Mouse (Mus musculus) layer of hippocampus, adult 18-20 months (tissue): Measurements from ENCODE around the gene Ergic2. TPM values are rescaled to one million over a fixed set of nuclear protein-coding genes. Genes with fewer than 3 reads are reported as not detected.
"Not testable (repeated sequence)": the region's sequence is repeated elsewhere in the genome, so short reads cannot be mapped to it uniquely, and the experiment has no call there.

Source experiments
- DNase-seq, 2 experiments: peaks; one replicate each; pipeline ENCODE4 v3.0.0; 2022; ENCODE audit warnings: low spot score in 2 of 2
- total RNA-seq, 2 experiments: library from RNA; stranded (reverse); gene quantifications; 2 replicates each; pipeline ENCODE4 v1.2.3; 2021

Ergic2 gene
- total RNA-seq, 2 experiments from 2014 or later = 60.2 to 61.9 TPM

DNA sequence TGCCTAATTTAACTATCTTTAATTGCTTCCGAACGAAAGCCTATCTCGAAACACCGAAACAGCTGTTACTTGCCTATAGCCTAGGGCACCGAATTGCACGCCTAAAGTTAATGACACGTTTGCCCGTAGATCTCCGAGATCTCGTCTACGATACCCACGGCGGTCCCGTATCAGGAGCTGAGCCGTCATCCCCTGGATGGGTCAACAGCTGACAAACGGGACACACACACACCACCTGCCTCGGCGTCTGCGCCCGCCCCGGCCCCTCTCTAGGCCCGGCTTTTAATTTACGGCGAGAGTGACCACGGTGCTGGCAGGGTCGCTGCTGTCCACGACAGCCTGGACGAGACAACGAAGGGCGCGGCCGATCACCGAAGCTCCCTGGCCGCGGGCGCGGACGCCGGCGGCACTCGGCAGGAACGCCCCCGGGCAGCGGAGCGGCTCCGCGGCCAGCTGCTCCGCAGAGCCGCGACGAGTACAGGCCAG is 740 bp downstream of the Ergic2 start:
- DNase-seq = no peak

DNA sequence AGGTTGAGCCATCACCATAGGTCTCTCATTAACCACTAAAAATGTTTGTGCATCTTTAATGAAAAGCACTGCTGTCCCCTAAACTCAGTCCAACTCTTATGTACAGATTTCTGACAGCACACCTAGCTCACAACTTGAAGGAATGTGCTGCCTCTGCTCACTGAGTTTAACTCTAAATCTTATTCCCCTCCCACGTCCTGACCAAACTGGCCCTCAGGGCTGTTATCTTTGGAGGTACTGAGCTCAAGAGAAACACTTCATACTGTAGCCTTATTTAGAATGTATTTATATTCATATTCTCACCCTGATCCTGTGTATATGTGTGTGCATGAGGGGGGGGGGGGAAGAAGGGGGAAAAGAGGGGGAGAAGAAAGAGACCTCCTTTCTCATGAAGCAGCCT is 4.7 kb downstream of the Ergic2 start:
- DNase-seq = no peak

DNA sequence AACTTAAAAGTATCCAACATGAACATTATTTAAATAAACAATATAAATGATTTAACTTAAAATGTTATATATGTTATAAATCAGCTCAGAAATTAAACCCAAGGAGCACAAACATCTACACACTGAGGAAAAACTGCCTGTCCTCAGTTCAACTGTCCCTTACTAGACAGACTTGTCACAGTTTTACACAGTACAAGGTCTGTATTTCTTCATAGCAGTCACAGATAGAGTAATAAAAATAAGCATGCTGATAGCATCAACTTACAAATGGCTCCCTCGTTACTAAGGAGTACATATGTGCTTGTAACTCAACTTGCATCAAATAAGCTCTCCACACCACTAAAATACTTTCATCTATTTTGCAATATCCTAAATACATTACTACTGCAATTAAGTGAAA is 7.0 kb downstream of the Ergic2 start:
- DNase-seq = no peak

DNA sequence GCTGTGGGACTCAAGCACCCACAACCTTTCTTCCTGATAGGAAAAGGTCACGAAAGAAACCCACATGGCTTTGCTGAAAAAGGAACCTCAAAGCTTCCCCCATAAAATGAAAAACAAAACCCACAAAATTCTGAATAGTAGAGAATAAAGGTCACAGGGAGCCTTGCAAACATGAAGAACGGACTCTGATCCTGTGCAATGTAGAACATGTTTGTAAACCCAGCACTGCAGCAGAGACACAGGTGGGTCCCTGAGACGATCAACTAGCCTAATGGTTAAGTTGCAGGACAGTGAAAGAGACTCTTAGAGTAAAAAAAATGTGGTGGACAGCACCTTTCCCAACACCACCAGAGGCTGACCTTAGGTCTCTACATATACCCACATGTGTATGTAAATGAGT is 12.4 kb downstream of the Ergic2 start:
- no peak for DNase-seq

DNA sequence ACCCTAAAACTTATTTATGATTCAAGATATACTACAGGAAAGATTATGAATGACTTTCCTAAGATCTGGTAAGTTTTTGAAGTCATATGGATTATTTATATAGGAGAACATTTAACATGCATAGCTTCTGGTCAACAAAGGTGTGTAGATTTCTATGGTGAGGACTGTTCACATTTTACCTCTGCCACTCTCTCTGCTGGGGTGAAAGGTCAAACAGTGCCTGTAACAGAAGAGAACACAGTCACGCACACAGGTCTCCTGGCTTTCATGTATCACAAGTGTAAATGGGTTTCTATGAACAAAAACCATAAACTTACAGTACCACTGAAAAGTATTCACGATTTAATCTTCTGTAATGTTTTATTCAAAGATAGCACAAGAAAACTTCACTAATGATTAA is 13.0 kb downstream of the Ergic2 start:
- no peak for DNase-seq

DNA sequence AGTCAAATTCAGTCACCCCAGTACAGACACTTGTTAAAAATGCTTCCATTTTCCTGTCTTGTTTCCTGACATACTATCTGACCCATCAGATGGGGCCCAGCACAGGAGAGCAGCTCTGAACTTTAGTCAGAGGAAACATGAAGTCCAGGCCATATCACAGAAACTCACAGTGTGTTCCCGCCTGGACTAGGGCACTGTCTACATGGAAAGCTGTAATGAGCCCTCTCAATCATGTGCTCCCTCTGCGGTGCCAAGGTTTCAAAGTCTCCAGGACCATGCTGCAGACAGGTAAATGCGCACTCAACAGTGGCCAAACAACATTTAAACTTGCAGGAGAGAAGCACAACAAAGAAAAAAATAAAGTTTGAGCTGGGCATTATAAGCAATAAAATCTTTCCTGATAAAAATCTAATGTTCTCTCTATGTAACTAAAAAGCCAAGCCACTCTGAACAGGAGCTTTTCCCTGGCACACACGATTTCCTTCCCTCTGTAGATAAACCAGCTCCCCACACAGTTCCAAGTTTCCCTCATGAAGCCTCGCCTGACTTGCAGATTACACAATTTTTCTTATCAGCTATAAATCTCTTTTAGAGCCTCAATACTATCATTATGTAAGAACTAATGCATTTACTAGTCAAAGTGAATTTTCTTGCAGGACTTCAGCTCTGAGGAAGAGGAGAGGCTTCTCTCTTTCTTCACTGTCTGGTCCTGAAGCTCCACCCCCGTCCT is 18.0 kb downstream of the Ergic2 start:
- DNase-seq = no peak

DNA sequence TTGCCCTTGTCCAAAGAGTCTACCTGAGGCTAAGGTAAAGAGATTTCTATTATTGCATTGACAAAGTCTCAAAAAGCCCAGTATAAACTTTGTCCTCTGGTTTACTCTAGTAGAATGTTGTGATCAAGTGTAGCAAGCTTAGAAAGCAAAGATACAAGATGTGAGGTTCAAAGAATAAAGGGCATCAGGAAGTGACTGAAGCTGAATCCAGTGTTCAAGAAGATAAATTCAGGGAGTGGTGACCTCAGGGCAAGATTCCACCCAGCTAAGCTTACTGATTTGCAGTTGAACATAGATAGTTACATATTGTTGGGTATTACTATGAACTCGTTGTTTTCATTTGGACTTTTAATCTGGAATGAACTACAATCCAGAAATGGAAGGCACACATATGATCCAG is 26.5 kb downstream of the Ergic2 start:
- DNase-seq = no peak

DNA sequence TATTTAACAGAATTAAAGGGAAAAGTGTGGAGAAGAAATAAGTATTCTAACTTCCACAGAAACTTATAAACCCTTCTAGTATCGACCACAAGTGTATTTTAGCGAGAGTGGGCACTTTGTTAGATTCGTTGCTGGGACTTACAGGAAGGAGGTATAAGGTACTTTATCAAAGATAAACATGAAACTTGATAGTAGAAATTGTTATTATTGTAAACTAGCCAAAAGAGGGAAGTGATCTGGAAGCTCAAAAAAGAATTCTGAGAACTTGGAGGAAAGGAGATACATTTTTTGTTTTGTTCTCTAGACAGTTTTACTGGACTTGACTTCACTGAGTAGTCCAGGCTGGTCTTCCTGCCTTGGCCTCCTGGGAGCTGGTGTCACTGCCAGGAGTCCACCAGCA is 39.3 kb downstream of the Ergic2 start:
- DNase-seq = no peak

DNA sequence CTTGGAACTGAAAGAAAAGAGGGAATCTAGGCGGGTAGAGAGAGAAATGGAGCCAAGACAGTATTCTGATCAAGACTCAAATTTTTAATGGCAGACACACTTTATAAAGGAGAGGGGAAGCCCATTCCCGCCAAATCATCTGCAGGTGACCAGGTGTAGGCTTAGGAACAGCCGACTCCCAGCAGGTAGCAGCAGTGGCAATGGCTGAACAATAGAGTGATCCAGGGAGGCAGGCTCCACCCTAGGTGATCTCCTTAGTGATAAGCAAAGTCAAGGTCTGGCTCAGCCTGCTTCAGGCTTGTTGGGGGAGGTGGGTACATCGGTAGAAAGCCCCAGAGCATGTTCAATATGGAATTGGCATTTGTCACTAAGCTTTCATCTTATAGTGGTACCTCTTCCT is 59.9 kb downstream of the Ergic2 start:
- not testable (repeated sequence) for DNase-seq

DNA sequence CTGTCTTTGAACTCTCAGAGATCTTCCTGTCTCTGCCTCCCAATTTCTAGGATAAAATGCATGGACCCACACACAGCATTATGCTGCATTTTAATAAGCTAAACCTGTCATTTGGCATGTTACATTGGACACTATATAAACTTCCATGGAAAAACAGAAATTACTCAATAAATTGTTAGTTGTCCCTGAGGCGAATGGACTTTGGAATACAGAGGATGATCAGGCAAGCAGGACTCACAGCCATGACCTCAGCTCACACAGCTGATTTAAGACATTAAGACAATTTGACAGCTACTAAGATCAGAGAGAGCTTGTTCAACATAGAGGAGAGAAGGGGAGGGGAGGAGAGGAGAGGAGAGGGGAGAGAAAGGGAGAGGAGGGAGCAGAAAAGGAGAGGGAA is 69.8 kb downstream of the Ergic2 start:
- DNase-seq = no peak

DNA sequence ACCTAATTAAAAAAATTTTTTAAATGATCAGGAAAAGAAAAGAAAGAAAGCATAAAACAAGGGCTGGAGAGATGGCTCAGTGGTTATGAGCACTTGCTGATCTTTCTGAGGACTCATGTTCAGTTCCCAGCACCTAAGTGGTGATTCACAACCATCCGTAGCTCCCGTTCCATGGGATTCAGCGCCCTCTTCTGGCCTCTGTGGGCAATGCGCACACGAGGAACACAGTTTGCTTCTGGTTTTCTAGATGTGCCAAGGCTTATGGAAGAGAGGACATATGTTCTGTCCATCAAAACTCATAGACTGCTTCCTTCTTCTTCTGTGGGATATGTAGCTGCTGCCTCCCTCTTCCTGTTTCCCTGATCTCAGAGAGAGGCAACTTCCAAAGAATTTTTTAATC is 70.3 kb downstream of the Ergic2 start:
- no peak for DNase-seq

DNA sequence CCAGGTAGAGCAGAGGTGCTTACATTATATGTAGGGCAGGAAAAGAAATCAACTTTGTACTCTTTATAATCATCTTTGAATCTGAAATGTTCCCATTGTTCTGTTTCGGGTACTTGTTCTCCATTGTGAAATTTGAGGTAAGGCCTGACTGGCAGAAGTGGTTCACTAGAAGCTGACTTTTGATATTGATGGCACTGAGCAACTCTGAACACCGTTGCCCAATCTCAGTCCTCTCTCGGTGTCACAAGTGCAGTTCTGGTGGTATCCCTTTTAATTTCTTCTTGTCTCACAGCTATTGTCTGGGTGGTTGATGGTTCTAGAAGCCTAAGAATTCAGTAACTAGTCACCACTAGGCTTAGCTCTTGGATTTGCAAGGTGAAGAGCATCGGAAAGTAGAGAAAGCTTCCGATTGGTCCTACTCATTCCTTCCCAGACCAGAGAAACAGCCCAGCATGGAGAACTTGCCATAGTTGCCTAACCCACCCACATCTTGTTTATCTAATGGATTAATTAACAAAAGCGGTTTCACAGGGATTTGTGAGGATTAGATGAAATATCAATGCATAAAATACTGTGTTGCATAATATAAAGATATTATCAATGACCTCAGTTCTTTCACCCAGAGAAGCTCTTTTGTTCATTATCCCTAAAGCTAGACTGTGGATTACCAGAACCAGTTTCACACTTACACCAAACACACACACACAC is 72.7 kb downstream of the Ergic2 start:
- no peak for DNase-seq

DNA sequence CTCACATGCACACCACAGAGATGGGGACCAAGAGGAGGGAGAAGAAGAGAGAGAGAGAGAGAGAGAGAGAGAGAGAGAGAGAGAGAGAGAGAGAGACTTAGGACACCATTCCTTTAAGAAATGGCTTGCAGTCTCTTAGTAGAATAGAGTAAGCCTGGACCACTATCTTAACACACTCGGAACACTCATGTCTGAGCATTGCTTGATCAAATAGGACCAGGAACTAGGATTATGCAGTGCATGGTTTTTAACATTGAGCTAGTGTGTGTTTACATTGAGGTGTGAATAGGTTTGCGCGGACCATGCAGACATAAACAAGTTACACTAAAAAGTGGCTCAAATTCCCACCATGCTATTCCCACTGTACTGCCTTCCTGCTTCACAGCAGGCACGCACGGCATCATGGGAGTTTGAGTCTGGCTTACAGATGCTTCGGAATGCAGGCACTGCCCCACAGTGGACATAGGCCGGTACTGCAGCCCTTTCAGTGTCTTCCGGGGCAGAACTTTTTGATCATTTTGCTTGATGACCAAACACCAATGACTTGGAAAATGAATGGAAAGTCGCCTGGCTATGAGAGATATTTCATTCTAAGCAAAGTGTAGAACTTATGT is 76.3 kb downstream of the Ergic2 start:
- DNase-seq = peak; percentile 74 to 92

DNA sequence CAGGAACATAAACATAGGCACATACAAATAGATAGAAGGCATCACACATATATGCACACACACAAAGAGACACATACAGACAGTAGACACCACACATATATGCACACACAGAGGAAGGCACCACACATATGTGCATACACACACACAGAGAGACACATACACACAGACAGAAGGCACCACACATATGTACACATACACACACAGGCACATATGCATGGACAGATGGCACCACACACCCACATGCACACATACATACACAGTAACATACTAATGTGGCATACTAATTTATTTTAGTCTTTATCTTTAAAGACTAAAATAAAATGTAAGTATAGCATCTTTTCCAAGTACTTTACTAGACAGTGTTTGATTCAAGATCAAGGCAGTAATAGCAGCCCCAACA is 78.6 kb downstream of the Ergic2 start:
- no peak for DNase-seq

DNA sequence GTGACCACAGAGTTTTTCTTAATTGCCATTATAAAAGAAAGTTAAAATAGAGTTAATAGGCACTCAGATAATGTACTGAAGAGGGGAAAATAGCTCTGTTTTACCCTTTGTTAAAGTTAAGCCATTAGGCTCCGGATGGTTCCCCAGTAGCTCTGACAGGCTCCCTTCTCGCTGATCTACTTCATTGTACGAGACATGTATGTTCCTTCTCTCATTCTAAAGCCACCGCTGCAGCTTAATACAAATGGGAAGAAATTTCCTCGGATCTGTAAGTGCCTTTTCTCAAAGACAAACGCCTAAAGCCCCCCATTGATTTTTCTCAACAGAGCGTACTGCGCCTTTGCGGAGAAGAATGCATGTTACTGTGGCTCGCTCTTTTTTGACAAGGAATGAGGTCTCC is 79.9 kb downstream of the Ergic2 start:
- DNase-seq = no peak

Other genes starting within 250 kb of the Ergic2 start
- gene Far2, start 165.1 kb downstream of the Ergic2 start, total RNA-seq = 10 to 100 TPM; 12.0 to 13.1 TPM
- gene Tmtc1, start 232.0 kb upstream of the Ergic2 start, total RNA-seq = 10 to 100 TPM; 35.6 to 38.5 TPM